Mouse (Mus musculus): Measurements from ENCODE around the gene Tmem132e. TPM values are rescaled to one million over a fixed set of nuclear protein-coding genes. Genes with fewer than 3 reads are reported as not detected.

Tmem132e gene
- polyA plus RNA-seq (2011; ENCODE audit: insufficient read depth, insufficient read length, low read depth, missing spikeins), result not detected in 2 replicates

DNA sequence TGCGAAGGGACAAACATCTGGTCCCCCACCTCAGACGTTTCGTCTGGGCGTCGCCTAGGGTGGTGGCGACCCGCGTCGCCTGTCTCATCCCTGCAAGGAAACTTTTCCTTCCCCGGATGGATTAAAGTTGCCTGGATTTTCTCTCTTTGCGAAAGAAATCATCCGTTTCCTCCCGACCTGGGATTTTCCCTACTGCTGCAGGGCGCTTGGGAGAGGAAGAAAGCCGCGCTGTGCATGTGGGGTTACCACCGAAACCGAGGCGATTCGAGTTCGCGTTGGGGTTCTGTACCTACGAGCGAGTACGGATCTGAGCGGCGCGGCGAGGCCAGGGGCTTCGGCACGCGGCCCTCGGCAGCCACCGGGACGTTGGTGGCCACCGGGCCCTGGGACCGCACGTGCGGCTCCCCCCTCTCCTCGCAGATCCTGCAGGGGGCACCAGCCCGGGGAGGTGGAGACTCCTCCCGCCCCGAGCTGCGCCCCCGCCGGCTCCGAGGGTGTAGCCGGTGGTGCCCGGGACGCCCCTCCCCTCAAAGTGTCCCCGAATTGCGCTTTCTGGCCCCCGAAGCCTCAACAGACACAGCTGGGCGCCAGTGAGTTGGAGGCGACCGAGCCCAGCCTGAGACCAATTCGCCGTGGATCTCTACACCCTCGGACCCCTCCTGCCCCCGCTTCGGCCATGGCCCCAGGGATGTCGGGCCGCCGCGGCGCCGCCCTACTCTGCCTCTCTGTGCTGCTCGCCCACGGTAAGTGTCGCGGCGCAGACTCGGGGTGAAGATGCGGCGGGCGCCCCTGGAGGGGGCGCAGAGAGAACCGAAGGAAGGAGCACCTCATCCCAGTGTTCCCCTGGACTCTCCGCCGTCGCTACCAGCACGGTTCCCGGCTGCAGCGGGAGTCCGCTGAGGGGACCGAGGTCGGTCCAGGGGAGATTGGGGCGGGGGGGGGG is at the start of gene Tmem132e:
Tmem132e (plus strand) TSS at position 530 of the 943 bp plus-strand sequence.
- Histone ChIP-seq H3K27ac (ENCODE audit: insufficient read depth, low read length) (no peak within 1 kb of the TSS), H3K9me3 (replicated peaks; ENCODE audit: control insufficient read depth, insufficient read depth, low read length, poor library complexity, severe bottlenecking) (no peaks in the 10 kb centered on the region), H3K4me1 (ENCODE audit: control insufficient read depth, insufficient read depth, low read length) (no peaks in the 10 kb centered on the region), H3K36me3 (ENCODE audit: control insufficient read depth, insufficient read depth, low read length, poor library complexity, severe bottlenecking) (no peaks in the 10 kb centered on the region), H3K9ac (ENCODE audit: low read depth, poor library complexity, severe bottlenecking) (peak within 1 kb of the TSS; percentile 65), H3K4me3 (ENCODE audit: low read depth, low read length) (peak within 1 kb of the TSS; percentile 36), H3K27me3 (ENCODE audit: control insufficient read depth, insufficient read depth, low read length, poor library complexity, severe bottlenecking) (peaks cover 51% of the 10 kb centered on the region)
- TF ChIP-seq POLR2A (IDR thresholded peaks at IDR 0.05; ENCODE audit: insufficient read depth, low read length), result no peak
- TF ChIP-seq EP300 (IDR thresholded peaks at IDR 0.05; ENCODE audit: insufficient read depth, low read depth, low read length), result no peak
- no peak for TF ChIP-seq CTCF (IDR thresholded peaks at IDR 0.05; ENCODE audit: low read depth, low read length)

- TF ChIP-seq EP300 (IDR thresholded peaks at IDR 0.05; ENCODE audit: insufficient read depth, low read depth, low read length) (no peak), POLR2A (IDR thresholded peaks at IDR 0.05; ENCODE audit: insufficient read depth, low read length) (no peak), CTCF (IDR thresholded peaks at IDR 0.05; ENCODE audit: low read depth, low read length) (no peak)
- Histone ChIP-seq H3K27ac (ENCODE audit: insufficient read depth, low read length) (no peak overlapping the region), H3K4me1 (ENCODE audit: control insufficient read depth, insufficient read depth, low read length) (no peaks in the 10 kb centered on the region), H3K9ac (ENCODE audit: low read depth, poor library complexity, severe bottlenecking) (no peak overlapping the region), H3K4me3 (ENCODE audit: low read depth, low read length) (no peak overlapping the region), H3K27me3 (ENCODE audit: control insufficient read depth, insufficient read depth, low read length, poor library complexity, severe bottlenecking) (no peaks in the 10 kb centered on the region), H3K36me3 (ENCODE audit: control insufficient read depth, insufficient read depth, low read length, poor library complexity, severe bottlenecking) (no peaks in the 10 kb centered on the region), H3K9me3 (replicated peaks; ENCODE audit: control insufficient read depth, insufficient read depth, low read length, poor library complexity, severe bottlenecking) (peaks cover 9% of the 10 kb centered on the region)
Measured at GRCm38 (mm10) chr11:82339921-82340401, 48.7 kb upstream of the Tmem132e start.

DNA sequence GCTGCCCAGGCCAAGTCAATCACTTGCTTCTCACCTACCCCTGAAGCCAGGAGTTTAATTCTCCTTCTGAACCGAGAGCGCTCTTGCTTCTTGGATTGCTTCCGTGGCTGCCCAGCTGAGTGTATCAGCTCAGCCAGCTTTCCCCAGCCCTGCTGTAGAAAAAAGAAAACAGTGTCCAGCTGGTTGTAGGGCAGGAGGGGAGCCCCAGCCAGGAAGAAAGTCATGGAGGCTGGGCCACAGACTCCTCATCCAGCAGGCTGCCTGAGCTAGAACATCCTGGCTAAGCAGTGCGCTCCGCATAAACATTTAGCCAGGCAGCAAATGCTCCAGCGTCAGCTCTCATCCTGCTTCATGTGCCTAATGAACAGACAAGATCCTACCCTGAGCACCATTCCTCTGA is 48.3 kb upstream of the Tmem132e start:
- no peaks in the 10 kb centered on the region for H3K36me3 ChIP-seq (ENCODE audit: control insufficient read depth, insufficient read depth, low read length, poor library complexity, severe bottlenecking)
- no peak overlapping the region for H3K27ac ChIP-seq (ENCODE audit: insufficient read depth, low read length)
- H3K4me1 ChIP-seq (ENCODE audit: control insufficient read depth, insufficient read depth, low read length), result no peaks in the 10 kb centered on the region
- H3K9me3 ChIP-seq (replicated peaks; ENCODE audit: control insufficient read depth, insufficient read depth, low read length, poor library complexity, severe bottlenecking), result peaks cover 9% of the 10 kb centered on the region
- H3K27me3 ChIP-seq (ENCODE audit: control insufficient read depth, insufficient read depth, low read length, poor library complexity, severe bottlenecking), result no peaks in the 10 kb centered on the region
- no peak overlapping the region for H3K4me3 ChIP-seq (ENCODE audit: low read depth, low read length)
- TF ChIP-seq POLR2A (IDR thresholded peaks at IDR 0.05; ENCODE audit: insufficient read depth, low read length), result no peak
- no peak for TF ChIP-seq CTCF (IDR thresholded peaks at IDR 0.05; ENCODE audit: low read depth, low read length)
- TF ChIP-seq EP300 (IDR thresholded peaks at IDR 0.05; ENCODE audit: insufficient read depth, low read depth, low read length), result no peak
- H3K9ac ChIP-seq (ENCODE audit: low read depth, poor library complexity, severe bottlenecking), result no peak overlapping the region

GRCm38 (mm10) chr11:82340900-82341299 is 47.8 kb upstream of the Tmem132e start:
- no peaks in the 10 kb centered on the region for H3K4me1 ChIP-seq (ENCODE audit: control insufficient read depth, insufficient read depth, low read length)
- no peak for TF ChIP-seq EP300 (IDR thresholded peaks at IDR 0.05; ENCODE audit: insufficient read depth, low read depth, low read length)
- TF ChIP-seq POLR2A (IDR thresholded peaks at IDR 0.05; ENCODE audit: insufficient read depth, low read length), result no peak
- no peak for TF ChIP-seq CTCF (IDR thresholded peaks at IDR 0.05; ENCODE audit: low read depth, low read length)
- no peak overlapping the region for H3K4me3 ChIP-seq (ENCODE audit: low read depth, low read length)
- H3K9me3 ChIP-seq (replicated peaks; ENCODE audit: control insufficient read depth, insufficient read depth, low read length, poor library complexity, severe bottlenecking), result peaks cover 9% of the 10 kb centered on the region
- H3K9ac ChIP-seq (ENCODE audit: low read depth, poor library complexity, severe bottlenecking), result no peak overlapping the region
- no peaks in the 10 kb centered on the region for H3K36me3 ChIP-seq (ENCODE audit: control insufficient read depth, insufficient read depth, low read length, poor library complexity, severe bottlenecking)
- no peaks in the 10 kb centered on the region for H3K27me3 ChIP-seq (ENCODE audit: control insufficient read depth, insufficient read depth, low read length, poor library complexity, severe bottlenecking)
- H3K27ac ChIP-seq (ENCODE audit: insufficient read depth, low read length), result no peak overlapping the region

- H3K36me3 ChIP-seq (ENCODE audit: control insufficient read depth, insufficient read depth, low read length, poor library complexity, severe bottlenecking), result no peaks in the 10 kb centered on the region
- TF ChIP-seq POLR2A (IDR thresholded peaks at IDR 0.05; ENCODE audit: insufficient read depth, low read length), result no peak
- TF ChIP-seq CTCF (IDR thresholded peaks at IDR 0.05; ENCODE audit: low read depth, low read length), result no peak
- no peak for TF ChIP-seq EP300 (IDR thresholded peaks at IDR 0.05; ENCODE audit: insufficient read depth, low read depth, low read length)
Measured at GRCm38 (mm10) chr11:82351039-82351438, 37.7 kb upstream of the Tmem132e start.

DNA sequence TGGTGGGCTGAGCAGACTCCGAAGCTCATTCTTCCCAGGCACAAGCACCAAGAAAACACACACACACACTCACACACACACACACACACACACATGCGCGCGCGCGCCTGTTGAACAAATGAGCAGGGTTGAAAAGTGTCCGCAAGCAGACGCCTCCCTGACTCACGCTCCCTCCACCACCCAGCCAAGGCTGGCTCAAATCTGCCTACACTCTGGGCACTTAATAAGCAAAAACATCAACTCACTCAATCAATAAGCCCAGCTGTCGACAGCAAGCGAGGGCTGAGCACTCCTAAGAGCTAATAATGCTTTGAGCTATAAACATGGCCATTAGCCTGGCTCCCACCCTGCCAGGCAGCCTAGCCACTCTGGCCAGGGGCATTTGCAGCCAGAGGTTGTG is 18.5 kb upstream of the Tmem132e start:
- no peak overlapping the region for H3K27ac ChIP-seq (ENCODE audit: insufficient read depth, low read length)
- no peak overlapping the region for H3K4me3 ChIP-seq (ENCODE audit: low read depth, low read length)
- no peak for TF ChIP-seq CTCF (IDR thresholded peaks at IDR 0.05; ENCODE audit: low read depth, low read length)
- no peak for TF ChIP-seq EP300 (IDR thresholded peaks at IDR 0.05; ENCODE audit: insufficient read depth, low read depth, low read length)
- no peak for TF ChIP-seq POLR2A (IDR thresholded peaks at IDR 0.05; ENCODE audit: insufficient read depth, low read length)
- H3K27me3 ChIP-seq (ENCODE audit: control insufficient read depth, insufficient read depth, low read length, poor library complexity, severe bottlenecking), result no peaks in the 10 kb centered on the region
- no peaks in the 10 kb centered on the region for H3K4me1 ChIP-seq (ENCODE audit: control insufficient read depth, insufficient read depth, low read length)
- no peak overlapping the region for H3K9ac ChIP-seq (ENCODE audit: low read depth, poor library complexity, severe bottlenecking)
- H3K36me3 ChIP-seq (ENCODE audit: control insufficient read depth, insufficient read depth, low read length, poor library complexity, severe bottlenecking), result no peaks in the 10 kb centered on the region
- no peaks in the 10 kb centered on the region for H3K9me3 ChIP-seq (replicated peaks; ENCODE audit: control insufficient read depth, insufficient read depth, low read length, poor library complexity, severe bottlenecking)

More at GRCm38 (mm10) chr11:82351039-82351438, 37.7 kb upstream of the Tmem132e start:
- no peaks in the 10 kb centered on the region for H3K27me3 ChIP-seq (ENCODE audit: control insufficient read depth, insufficient read depth, low read length, poor library complexity, severe bottlenecking)
- H3K4me1 ChIP-seq (ENCODE audit: control insufficient read depth, insufficient read depth, low read length), result no peaks in the 10 kb centered on the region
- H3K4me3 ChIP-seq (ENCODE audit: low read depth, low read length), result no peak overlapping the region
- no peak overlapping the region for H3K9ac ChIP-seq (ENCODE audit: low read depth, poor library complexity, severe bottlenecking)
- no peaks in the 10 kb centered on the region for H3K9me3 ChIP-seq (replicated peaks; ENCODE audit: control insufficient read depth, insufficient read depth, low read length, poor library complexity, severe bottlenecking)
- H3K27ac ChIP-seq (ENCODE audit: insufficient read depth, low read length), result no peak overlapping the region

All from ES-Bruce4 (cell line).